Mouse (Mus musculus) hindbrain, embryonic 12.5 days (tissue): ENCODE measurements around the gene Kmt2c. TPM values are rescaled to one million over a fixed set of nuclear protein-coding genes. Genes with fewer than 3 reads are reported as not detected.
"Not testable (repeated sequence)": the region's sequence is repeated elsewhere in the genome, so short reads cannot be mapped to it uniquely, and the experiment has no call there.

Experiments used
- ATAC-seq: fragments of 200-750 bp; cut with Nextera tagmentation; 2 replicates; pipeline ENCODE4 v1.8.0; 2017; ENCODE audit warnings: moderate TSS enrichment; ENCODE audit not compliant: low FRiP score
- H3K27ac ChIP-seq: fragments of 300-500 bp; sonication (generic); 2 replicates; pipeline ENCODE4 v1.5.1; 2016; ENCODE audit warnings: mild to moderate bottlenecking
- H3K27me3 ChIP-seq: fragments of 300-500 bp; sonication (generic); 2 replicates; pipeline ENCODE4 v1.6.1; 2016; ENCODE audit warnings: mild to moderate bottlenecking
- H3K36me3 ChIP-seq: fragments of 300-500 bp; sonication (generic); 2 replicates; pipeline ENCODE4 v1.6.1; 2016; ENCODE audit warnings: mild to moderate bottlenecking
- H3K4me1 ChIP-seq: fragments of 300-500 bp; sonication (generic); 2 replicates; pipeline ENCODE4 v1.6.1; 2016
- H3K4me2 ChIP-seq: fragments of 300-500 bp; sonication (generic); replicated peaks from 2 replicates; pipeline ENCODE4 v1.6.1; 2016; ENCODE audit warnings: mild to moderate bottlenecking
- H3K4me3 ChIP-seq: fragments of 300-500 bp; sonication (generic); 2 replicates; pipeline ENCODE4 v1.5.1; 2016; ENCODE audit warnings: mild to moderate bottlenecking
- H3K9ac ChIP-seq: fragments of 300-500 bp; sonication (generic); 2 replicates; pipeline ENCODE4 v1.6.1; 2016; ENCODE audit warnings: mild to moderate bottlenecking, moderate library complexity
- H3K9me3 ChIP-seq: fragments of 300-500 bp; sonication (generic); replicated peaks from 2 replicates; pipeline ENCODE4 v1.6.1; 2016; ENCODE audit warnings: mild to moderate bottlenecking
- WGBS: fragments of 180-500 bp; shearing (Covaris S2); methylation state at CpG from one replicate; pipeline ENCODE4 v1.1.7; 2016; 5-methylcytosine and 5-hydroxymethylcytosine counted together
- polyA plus RNA-seq: library from polyadenylated mRNA; unstranded; fragments of >200 nt; fragmentation: Nextera tagmentation; extraction: Ambion mirVana; gene quantifications from 2 replicates; pipeline ENCODE4 v1.2.1, GENCODE M21; 2016

Gene Kmt2c
- polyA plus RNA-seq, 1 experiment from 2014 or later: 27.9 TPM

DNA sequence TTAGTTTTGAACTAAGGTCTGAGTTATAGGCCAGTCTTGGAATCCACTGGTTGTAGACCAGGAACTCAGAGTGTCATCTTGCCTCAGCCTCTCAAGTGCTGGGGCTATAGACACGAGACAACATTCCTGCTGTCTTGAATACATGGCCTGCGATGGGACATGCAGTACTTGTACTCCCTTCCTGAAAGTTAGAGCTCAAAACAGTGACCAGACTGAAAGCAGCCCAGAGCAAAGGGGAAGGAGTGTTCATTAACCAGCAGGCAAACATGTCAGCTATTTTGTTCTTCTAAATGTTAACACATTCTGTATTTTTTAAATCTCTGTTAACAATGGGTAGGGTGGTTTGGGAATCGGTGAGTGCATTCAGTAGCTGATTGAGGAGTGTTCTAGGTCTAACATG lies 251.5 kb downstream of the Kmt2c start:
- 89% methylated on average over 3 of the region's 3 CpGs for WGBS
- peaks cover 41% of the 10 kb centered on the region for H3K36me3 ChIP-seq
- H3K4me3 ChIP-seq: no peak overlapping the region
- no peaks in the 10 kb centered on the region for H3K27me3 ChIP-seq
- H3K27ac ChIP-seq: no peak overlapping the region
- no peaks in the 10 kb centered on the region for H3K4me1 ChIP-seq
- no peak overlapping the region for H3K4me2 ChIP-seq
- H3K9ac ChIP-seq: no peak overlapping the region
- no peak for ATAC-seq
- no peaks in the 10 kb centered on the region for H3K9me3 ChIP-seq

DNA sequence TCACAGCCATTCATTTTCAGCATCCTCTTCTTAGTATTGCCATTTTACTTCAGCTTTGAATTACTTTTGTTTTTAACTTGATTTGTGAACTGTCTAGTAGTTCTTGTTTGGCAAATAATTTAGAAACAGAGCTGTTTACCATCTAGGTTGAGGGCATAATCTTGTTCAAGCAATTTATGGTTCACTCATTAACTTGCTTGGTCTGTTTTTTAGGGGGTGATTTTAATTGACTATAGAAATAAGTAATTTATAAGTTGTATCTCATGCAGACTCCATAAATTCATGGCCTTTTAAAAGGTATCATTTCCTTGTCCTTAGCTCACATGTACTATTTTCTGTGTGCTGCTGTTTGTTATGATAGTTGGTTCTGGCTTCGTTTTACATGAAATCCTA lies 252.1 kb downstream of the Kmt2c start:
- ATAC-seq: no peak
- Histone ChIP-seq H3K27ac (no peak overlapping the region), H3K9me3 (no peaks in the 10 kb centered on the region), H3K4me2 (no peak overlapping the region), H3K4me3 (no peak overlapping the region), H3K9ac (no peak overlapping the region), H3K27me3 (no peaks in the 10 kb centered on the region), H3K4me1 (no peaks in the 10 kb centered on the region), H3K36me3 (peaks cover 35% of the 10 kb centered on the region)
- 81% methylated on average over 1 of the region's 1 CpGs for WGBS

- H3K4me3 ChIP-seq: no peak overlapping the region
- no peaks in the 10 kb centered on the region for H3K27me3 ChIP-seq
- no peak overlapping the region for H3K27ac ChIP-seq
- H3K4me1 ChIP-seq: no peaks in the 10 kb centered on the region
- no peak for ATAC-seq
- no peak overlapping the region for H3K9ac ChIP-seq
- H3K4me2 ChIP-seq: no peak overlapping the region
- 90% methylated on average over 10 of the region's 10 CpGs for WGBS
- H3K36me3 ChIP-seq: peaks cover 30% of the 10 kb centered on the region
- no peaks in the 10 kb centered on the region for H3K9me3 ChIP-seq
Observed at GRCm38 (mm10) chr5:25245806-25246472, 252.6 kb downstream of the Kmt2c start.

DNA sequence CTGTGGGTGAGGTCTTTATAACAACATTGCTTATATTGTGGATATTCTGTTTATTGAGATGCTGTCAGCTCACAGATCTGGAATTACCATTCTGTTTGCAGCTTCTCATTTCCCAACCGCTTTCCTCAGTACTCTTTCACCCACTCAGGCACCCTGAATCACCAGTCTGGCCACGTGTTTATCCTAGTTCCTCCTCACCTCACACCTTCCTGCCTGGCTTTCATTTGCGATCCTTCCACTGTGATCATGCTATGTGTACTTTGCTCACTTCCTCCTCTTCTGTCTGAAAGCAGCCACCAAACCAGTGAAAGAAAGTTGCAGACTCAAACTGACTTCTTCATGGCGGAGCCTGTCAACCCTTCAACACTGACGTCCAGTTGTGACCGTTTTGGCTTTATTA lies 255.5 kb downstream of the Kmt2c start:
- H3K27me3 ChIP-seq: no peaks in the 10 kb centered on the region
- H3K4me2 ChIP-seq: no peak overlapping the region
- H3K27ac ChIP-seq: no peak overlapping the region
- ATAC-seq: no peak
- no peak overlapping the region for H3K4me3 ChIP-seq
- WGBS: 90% methylated on average over 6 of the region's 6 CpGs
- H3K4me1 ChIP-seq: no peaks in the 10 kb centered on the region
- H3K9me3 ChIP-seq: no peaks in the 10 kb centered on the region
- H3K36me3 ChIP-seq: peaks cover 14% of the 10 kb centered on the region; the same call in 1 of the 2 replicates
- H3K9ac ChIP-seq: no peak overlapping the region

DNA sequence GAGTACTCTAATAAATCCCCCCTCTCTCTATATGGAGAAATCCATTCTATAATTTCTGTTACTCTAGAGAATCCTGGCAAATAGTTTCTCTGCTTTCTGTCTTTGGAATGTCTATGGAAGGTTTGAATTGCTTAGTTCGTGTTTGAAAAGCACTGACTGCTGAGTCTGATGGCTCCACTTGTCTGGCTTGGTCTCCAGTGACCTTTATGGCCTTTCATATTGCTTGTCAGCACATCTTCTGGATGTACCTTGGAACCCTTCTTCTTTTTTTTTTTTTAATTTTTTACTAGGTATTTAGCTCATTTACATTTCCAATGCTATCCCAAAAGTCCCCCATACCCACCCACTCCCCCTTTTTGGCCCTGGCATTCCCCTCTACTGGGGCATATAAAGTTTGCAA lies 274.2 kb downstream of the Kmt2c start:
- not testable (repeated sequence) for H3K27me3 ChIP-seq, H3K36me3 ChIP-seq, H3K9me3 ChIP-seq, H3K27ac ChIP-seq, H3K4me1 ChIP-seq, H3K9ac ChIP-seq, ATAC-seq, H3K4me3 ChIP-seq
- WGBS: 90% methylated on average over 1 of the region's 1 CpGs
- 0 out of 2 replicates have a peak overlapping the region, but pooled peaks have one; percentile 58 for H3K4me2 ChIP-seq

DNA sequence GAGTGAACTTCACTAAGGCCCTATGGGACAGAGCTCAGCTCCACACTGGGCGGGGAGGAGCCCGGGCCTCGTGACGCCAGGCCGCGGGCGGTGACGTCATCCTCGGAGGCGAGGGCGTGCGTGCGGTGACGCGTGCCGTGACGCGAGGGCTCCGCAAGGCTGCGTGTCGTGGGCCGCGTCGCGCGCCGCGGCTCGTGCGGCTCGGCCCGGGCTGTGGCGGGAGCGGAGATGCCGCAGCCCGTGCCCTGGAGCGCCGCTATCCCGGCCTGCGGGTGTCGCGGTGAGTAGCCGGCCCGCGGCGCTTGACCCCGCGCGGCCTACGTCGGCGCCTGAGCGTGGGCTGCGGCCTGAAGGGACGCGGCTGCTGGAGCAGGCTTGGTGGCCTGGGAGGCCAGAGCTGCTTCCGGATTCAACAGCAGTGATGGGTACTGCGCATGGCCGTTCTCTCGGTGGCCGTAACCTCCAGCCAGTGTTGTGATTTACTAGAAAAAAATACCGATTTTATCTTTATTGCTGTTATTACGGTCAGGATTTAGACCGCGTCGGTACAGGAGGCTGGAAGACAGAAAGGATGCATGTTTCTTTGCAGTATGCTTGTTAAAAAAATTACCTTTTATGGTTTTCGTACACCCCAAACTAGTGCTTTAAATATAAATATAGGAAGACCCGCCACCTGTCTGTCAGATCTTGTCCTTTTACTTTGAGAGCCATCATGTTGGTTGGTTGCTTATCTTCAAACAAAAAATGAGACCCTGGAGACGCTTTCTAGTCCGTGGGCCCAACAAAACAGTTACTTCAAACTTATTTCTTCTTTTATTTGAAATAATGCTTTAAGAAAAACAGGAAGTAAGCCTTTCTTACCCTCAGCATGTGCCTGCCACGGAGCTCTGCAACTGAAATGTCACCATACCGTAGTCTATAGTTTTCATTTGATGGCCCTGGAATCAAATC lies 275.6 kb downstream of the Kmt2c start, which contains the start of gene E130116L18Rik:
Gene E130116L18Rik, minus strand, starts transcription at position 402 of the 951 bp plus-strand sequence.
- no peaks in the 10 kb centered on the region for H3K9me3 ChIP-seq
- peaks cover 9% of the 10 kb centered on the region for H3K4me1 ChIP-seq
- ATAC-seq: peak; percentile 97
- peak within 1 kb of the TSS; percentile 85 for H3K27ac ChIP-seq
- WGBS: 5% methylated on average over 72 of the region's 72 CpGs
- peak within 1 kb of the TSS; percentile 80 for H3K4me3 ChIP-seq
- no peaks in the 10 kb centered on the region for H3K36me3 ChIP-seq
- peak within 1 kb of the TSS; percentile 88 for H3K9ac ChIP-seq
- H3K4me2 ChIP-seq: peak within 1 kb of the TSS; percentile 58
- no peaks in the 10 kb centered on the region for H3K27me3 ChIP-seq

Other genes with a start within 250 kb of the Kmt2c start
- 0.14 TPM in 1 of 2 replicates, not detected in the other for gene Cct8l1, start 17.3 kb upstream of the Kmt2c start, polyA plus RNA-seq
- 8.0 and 9.5 TPM in 2 replicates for gene Xrcc2, start 207.0 kb upstream of the Kmt2c start, polyA plus RNA-seq